Mouse (Mus musculus): ENCODE data around the gene Cog4.

GRCm38 (mm10) chr8:110918460-110918859 lies 72.1 kb downstream of the Cog4 start:
- no peak for TF ChIP-seq CTCF (IDR thresholded peaks at IDR 0.05; ENCODE audit: low read depth, low read length)
- TF ChIP-seq POLR2A (IDR thresholded peaks at IDR 0.05; ENCODE audit: extremely low read depth, insufficient read depth, low read length), result no peak

All from liver, adult 2 months (tissue).